Mouse (Mus musculus): Measurements from ENCODE around the gene Gltpd2.

GRCm38 (mm10) chr11:70472716-70473115 lies 46.3 kb upstream of the Gltpd2 start:
- TF ChIP-seq CTCF (IDR thresholded peaks at IDR 0.05; ENCODE audit: insufficient read depth, low read length) = no peak
- no peak for TF ChIP-seq POLR2A (IDR thresholded peaks at IDR 0.05; ENCODE audit: borderline replicate concordance, extremely low read depth, low read depth, low read length)

Measured in lung, adult 2 months (tissue).